Mouse (Mus musculus) liver, embryonic 11.5 days (tissue): ENCODE data around the gene Gna14. TPM values are rescaled to one million over a fixed set of nuclear protein-coding genes. Genes with fewer than 3 reads are reported as not detected.
A peak's percentile ranks its signal among the peaks of the same experiment; 100 is the strongest.

ENCODE experiments used
- ATAC-seq: fragments of 200-750 bp; cut with Nextera tagmentation; replicated peaks from 2 replicates; pipeline ENCODE4 v1.8.0; 2017; ENCODE audit warnings: moderate number of reproducible peaks, mild to moderate bottlenecking, moderate TSS enrichment, moderate library complexity; ENCODE audit not compliant: low FRiP score
- DNase-seq: peaks from one replicate; pipeline ENCODE4 v3.0.0-alpha.2; 2017; ENCODE audit warnings: low spot score
- H3K27ac ChIP-seq: fragments of 300-500 bp; sonication (generic); 2 replicates; pipeline ENCODE4 v1.5.1; 2014; ENCODE audit warnings: mild to moderate bottlenecking, low read depth, low read length, control low read depth
- H3K27me3 ChIP-seq: fragments of 300-500 bp; sonication (generic); replicated peaks from 2 replicates; pipeline ENCODE4 v1.6.1; 2014; ENCODE audit warnings: low read length, mixed read lengths; ENCODE audit not compliant: control insufficient read depth, insufficient read depth
- H3K36me3 ChIP-seq: fragments of 300-500 bp; sonication (generic); 2 replicates; pipeline ENCODE4 v1.6.1; 2014; ENCODE audit warnings: mild to moderate bottlenecking, low read length, moderate library complexity, mixed read lengths; ENCODE audit not compliant: control insufficient read depth, insufficient read depth
- H3K4me1 ChIP-seq: fragments of 300-500 bp; sonication (generic); replicated peaks from 2 replicates; pipeline ENCODE4 v1.6.1; 2014; ENCODE audit warnings: low read length, mixed read lengths; ENCODE audit not compliant: control insufficient read depth, insufficient read depth
- H3K4me2 ChIP-seq: fragments of 300-500 bp; sonication (generic); 2 replicates; pipeline ENCODE4 v1.6.1; 2014; ENCODE audit warnings: mild to moderate bottlenecking, control low read depth, moderate library complexity
- H3K4me3 ChIP-seq: fragments of 300-500 bp; sonication (generic); 2 replicates; pipeline ENCODE4 v1.5.1; 2014; ENCODE audit warnings: low read depth, low read length, control low read depth
- H3K9ac ChIP-seq: fragments of 300-500 bp; sonication (generic); 2 replicates; pipeline ENCODE4 v1.6.1; 2014; ENCODE audit warnings: low read depth, low read length, control low read depth
- H3K9me3 ChIP-seq: fragments of 300-500 bp; sonication (generic); 2 replicates; pipeline ENCODE4 v1.6.1; 2016; ENCODE audit warnings: low read length, inconsistent platforms, mixed read lengths; ENCODE audit not compliant: control insufficient read depth
- WGBS: fragments of 180-500 bp; shearing (Covaris S2); extraction: QIAGEN DNeasy Blood & Tissue Kit; methylation state at CpG from one replicate; pipeline ENCODE4 v1.1.7; 2014; 5-methylcytosine and 5-hydroxymethylcytosine counted together
- polyA plus RNA-seq: library from polyadenylated mRNA; unstranded; fragments of >200 nt; fragmentation: Nextera tagmentation; extraction: Ambion mirVana; gene quantifications from 2 replicates; pipeline ENCODE4 v1.2.1, GENCODE M21; 2014

Gna14 gene
- polyA plus RNA-seq, 1 experiment from 2014 or later, result 4.2 TPM

DNA sequence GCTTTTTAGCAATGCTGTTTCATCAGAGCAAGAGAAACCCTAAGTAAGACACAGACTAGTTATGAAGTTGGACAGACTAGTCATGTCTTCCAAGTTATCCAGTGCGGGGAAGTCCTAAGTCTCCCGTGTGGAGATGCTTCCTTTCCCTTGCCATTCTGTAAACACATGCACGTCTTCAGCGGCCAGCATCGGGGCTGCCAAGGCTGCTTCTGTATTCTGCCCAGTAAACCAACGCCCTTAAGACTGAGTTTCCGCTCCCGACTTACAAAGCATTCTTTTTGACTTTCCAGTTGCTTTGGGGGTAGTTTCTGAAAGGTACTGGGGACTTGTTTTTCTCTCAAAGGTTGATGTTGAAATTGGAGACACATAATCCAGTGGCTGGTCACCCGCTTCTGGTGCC, 26.9 kb downstream of the Gna14 start:
- Histone ChIP-seq H3K27ac (no peak overlapping the region), H3K27me3 (no peaks in the 10 kb centered on the region), H3K4me1 (peaks cover 4% of the 10 kb centered on the region; the same call in 1 of the 2 replicates), H3K9ac (no peak overlapping the region), H3K4me2 (no peak overlapping the region), H3K36me3 (no peaks in the 10 kb centered on the region), H3K4me3 (no peak overlapping the region), H3K9me3 (no peaks in the 10 kb centered on the region)
- no peak for ATAC-seq
- no peak for DNase-seq
- WGBS, result 83% methylated on average over 9 of the region's 9 CpGs

DNA sequence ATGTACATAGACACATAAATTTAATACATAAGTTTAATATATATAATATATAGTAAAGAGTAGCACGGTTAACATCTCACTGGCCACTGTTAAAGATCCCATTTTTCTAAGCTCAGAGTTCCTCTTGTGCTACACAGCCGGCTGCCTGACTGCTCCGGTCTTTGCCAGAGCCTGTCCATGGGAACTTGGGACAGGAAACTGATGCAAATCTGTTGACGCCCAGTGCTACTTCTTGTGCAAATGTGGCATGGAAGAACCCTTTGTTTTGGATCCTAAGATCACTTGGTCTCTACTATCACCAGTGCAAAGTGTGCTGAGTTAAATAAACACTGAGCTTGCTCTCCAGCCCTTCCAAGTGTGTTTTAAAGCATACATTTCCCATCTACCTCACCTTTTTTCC, 29.2 kb downstream of the Gna14 start:
- H3K4me2 ChIP-seq, result no peak overlapping the region
- no peaks in the 10 kb centered on the region; the same call in 1 of the 2 replicates for H3K4me1 ChIP-seq
- no peaks in the 10 kb centered on the region for H3K9me3 ChIP-seq
- WGBS, result 80% methylated on average over 4 of the region's 4 CpGs
- ATAC-seq, result no peak
- H3K27ac ChIP-seq, result no peak overlapping the region
- DNase-seq, result no peak
- no peak overlapping the region for H3K4me3 ChIP-seq
- H3K27me3 ChIP-seq, result no peaks in the 10 kb centered on the region
- H3K36me3 ChIP-seq, result no peaks in the 10 kb centered on the region
- H3K9ac ChIP-seq, result no peak overlapping the region

DNA sequence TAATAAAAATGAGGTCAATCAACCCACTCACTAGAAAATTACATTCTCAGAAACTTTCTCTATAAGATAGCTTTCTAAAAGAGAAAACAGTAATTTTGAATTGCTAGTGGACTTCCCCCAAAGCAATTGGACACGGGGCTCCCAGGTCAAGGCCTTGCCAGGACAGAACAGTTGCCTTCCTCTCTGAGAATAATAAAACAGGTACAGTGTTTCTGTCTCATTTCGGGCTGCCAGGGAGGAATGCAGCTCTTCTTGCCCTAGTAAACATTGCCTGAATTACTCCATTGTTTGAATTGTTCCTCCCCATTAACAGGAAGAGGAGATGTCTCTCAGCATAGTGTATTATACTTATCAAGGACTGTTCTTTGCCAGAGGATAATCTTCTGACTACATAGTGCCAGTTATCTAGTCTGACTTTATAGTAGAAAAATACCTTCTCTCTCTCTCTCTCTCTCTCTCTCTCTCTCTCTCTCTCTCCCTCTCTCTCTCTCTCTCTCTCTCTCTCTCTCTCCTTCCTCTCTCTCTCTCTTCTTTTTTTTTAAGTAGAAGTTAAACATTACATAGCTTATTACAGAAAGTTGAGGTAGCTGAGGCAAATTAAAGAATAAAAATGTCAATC, 33.3 kb downstream of the Gna14 start:
- ATAC-seq, result no peak
- Histone ChIP-seq H3K4me2 (no peak overlapping the region), H3K27me3 (no peaks in the 10 kb centered on the region), H3K4me1 (no peaks in the 10 kb centered on the region), H3K36me3 (no peaks in the 10 kb centered on the region), H3K4me3 (no peak overlapping the region), H3K9me3 (no peaks in the 10 kb centered on the region), H3K9ac (no peak overlapping the region), H3K27ac (no peak overlapping the region)
- WGBS, result 63% methylated on average over 2 of the region's 2 CpGs
- no peak for DNase-seq

DNA sequence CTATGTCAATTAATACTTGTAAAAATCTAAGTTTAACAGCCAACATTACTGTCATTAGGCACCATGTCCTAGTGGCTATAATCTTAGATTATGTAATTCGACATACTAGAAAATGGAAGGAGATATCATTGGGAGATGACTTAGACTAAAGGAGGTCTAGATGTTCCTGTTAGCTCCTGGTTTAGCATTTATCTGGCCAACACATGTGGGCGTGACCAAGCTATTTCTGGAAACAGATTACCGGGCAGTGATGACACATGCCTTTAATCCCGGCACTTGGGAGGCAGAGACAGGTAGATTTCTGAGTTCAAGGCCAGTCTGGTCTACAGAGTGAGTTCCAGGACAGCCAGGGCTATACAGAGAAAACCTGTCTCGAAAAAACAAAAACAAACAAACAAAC, 37.1 kb downstream of the Gna14 start:
- no peaks in the 10 kb centered on the region for H3K27me3 ChIP-seq
- no peak overlapping the region for H3K9ac ChIP-seq
- no peaks in the 10 kb centered on the region for H3K9me3 ChIP-seq
- no peak overlapping the region for H3K4me3 ChIP-seq
- DNase-seq (no peak), ATAC-seq (no peak)
- no peak overlapping the region for H3K4me2 ChIP-seq
- WGBS, result 63% methylated on average over 5 of the region's 5 CpGs
- no peaks in the 10 kb centered on the region for H3K36me3 ChIP-seq
- peaks cover 4% of the 10 kb centered on the region for H3K4me1 ChIP-seq
- no peak overlapping the region for H3K27ac ChIP-seq

DNA sequence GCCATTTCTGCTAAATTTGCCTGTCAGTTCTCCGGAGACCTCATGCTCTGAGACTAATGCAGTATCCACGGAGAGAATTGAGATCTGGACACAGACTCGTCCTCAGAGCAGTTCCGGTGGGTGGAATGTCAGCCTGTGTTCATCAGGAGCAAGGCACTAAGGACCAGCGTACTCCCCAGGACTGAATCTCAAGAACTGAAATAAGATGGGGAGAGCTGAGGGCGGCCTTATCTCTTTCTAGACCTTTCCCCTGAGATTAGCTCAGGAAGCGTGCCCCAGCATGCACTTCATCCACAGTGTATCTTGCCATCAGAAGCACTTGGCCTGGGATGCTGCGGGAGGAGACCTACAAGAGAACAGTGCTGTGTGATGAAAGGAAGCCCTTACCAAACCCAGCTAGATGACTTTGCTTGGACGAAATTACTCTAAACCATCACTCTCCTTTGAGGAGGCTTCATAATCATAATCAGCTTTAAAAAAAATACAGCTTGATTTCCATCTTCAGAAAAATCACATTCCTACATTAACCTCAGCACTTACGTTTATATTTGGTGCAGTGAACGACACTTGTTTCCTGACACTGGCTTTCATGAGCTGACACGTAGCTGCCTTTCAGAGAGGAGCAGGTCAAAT, 41.9 kb downstream of the Gna14 start:
- 64% methylated on average over 12 of the region's 12 CpGs for WGBS
- no peak for ATAC-seq

DNA sequence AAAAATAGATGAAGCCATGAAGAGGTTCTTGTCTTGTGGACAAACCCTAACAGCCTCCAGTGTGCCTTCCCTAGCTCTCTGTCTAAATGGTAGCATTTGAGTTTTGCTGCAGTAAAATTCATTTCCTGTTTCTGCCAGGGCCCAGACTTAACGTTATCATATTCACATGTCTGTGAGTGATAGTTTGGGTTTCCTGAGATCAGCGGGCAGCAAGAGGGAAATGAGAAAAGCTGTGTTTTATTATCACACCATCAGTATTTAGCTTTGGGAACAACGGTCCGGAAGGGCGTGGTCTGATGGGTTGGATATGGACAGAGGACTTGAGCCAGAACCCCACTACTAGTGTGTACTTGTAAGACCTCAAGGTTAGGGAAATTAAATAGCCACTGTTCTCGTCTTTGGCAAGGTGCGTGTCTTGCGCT, 42.6 kb downstream of the Gna14 start:
- WGBS, result 36% methylated on average over 8 of the region's 8 CpGs
- Histone ChIP-seq H3K36me3 (no peaks in the 10 kb centered on the region), H3K27ac (peak overlapping the region; percentile 36), H3K4me2 (peak overlapping the region; percentile 44), H3K9me3 (no peaks in the 10 kb centered on the region), H3K4me3 (no peak overlapping the region), H3K4me1 (peaks cover 34% of the 10 kb centered on the region), H3K27me3 (no peaks in the 10 kb centered on the region), H3K9ac (no peak overlapping the region)
- ATAC-seq, result peak; percentile 66
- no peak for DNase-seq

More for the DNA sequence above, 41.9 kb downstream of the Gna14 start:
- DNase-seq, result no peak
- Histone ChIP-seq H3K4me2 (peak overlapping the region; percentile 44), H3K27me3 (no peaks in the 10 kb centered on the region), H3K27ac (peak overlapping the region; percentile 36; the same call in 1 of the 2 replicates), H3K36me3 (no peaks in the 10 kb centered on the region), H3K9ac (0 out of 2 replicates have a peak overlapping the region, but pooled peaks have one; percentile 22), H3K4me3 (no peak overlapping the region), H3K9me3 (no peaks in the 10 kb centered on the region), H3K4me1 (peaks cover 27% of the 10 kb centered on the region)

DNA sequence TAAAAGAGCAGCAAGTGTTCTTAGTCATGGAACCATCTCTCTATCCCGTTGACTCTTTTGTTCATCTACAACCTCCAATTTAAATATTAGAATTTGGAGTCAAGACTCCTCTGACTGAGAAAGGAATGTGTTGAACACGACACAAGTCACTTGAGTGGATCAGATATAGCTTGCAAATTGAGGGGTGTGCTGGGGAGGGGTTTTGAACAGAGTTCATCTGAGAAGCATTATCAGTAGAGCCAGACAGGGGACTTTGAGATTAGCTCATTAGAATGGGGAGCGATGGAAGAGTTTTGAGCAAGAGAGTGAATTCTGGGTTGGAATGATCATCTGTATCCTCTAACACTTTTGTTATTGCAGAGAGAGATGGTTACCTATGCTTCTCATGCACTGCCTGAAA, 46.5 kb downstream of the Gna14 start:
- H3K36me3 ChIP-seq, result no peaks in the 10 kb centered on the region
- peak; percentile 87 for ATAC-seq
- no peak overlapping the region for H3K9ac ChIP-seq
- DNase-seq, result no peak
- peak overlapping the region; percentile 64 for H3K27ac ChIP-seq
- 46% methylated on average over 3 of the region's 3 CpGs for WGBS
- peaks cover 34% of the 10 kb centered on the region for H3K4me1 ChIP-seq
- H3K9me3 ChIP-seq, result no peaks in the 10 kb centered on the region
- H3K4me2 ChIP-seq, result peak overlapping the region; percentile 45
- H3K4me3 ChIP-seq, result no peak overlapping the region
- no peaks in the 10 kb centered on the region for H3K27me3 ChIP-seq

DNA sequence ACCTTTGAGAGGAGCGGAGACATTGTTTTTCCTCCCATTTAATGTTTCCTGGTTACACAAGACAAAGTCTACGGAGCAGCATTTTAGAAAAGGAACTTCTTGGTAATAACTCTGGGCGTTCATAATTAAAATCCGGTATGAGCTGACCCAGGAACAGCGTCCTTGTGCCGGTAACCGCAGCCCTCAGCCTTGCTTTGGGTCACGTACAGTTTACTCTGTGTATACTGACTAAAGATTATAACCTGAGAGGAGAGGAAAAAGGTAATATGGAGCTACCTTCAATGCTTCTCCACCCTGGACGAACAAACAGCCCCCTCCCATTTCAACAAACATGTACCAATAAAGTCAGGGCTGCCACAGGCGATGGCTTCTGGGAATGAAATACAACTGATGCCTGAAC, 48.7 kb downstream of the Gna14 start:
- Histone ChIP-seq H3K36me3 (no peaks in the 10 kb centered on the region), H3K4me1 (peaks cover 18% of the 10 kb centered on the region), H3K9me3 (no peaks in the 10 kb centered on the region), H3K4me2 (no peak overlapping the region), H3K27ac (no peak overlapping the region), H3K27me3 (no peaks in the 10 kb centered on the region), H3K4me3 (no peak overlapping the region), H3K9ac (no peak overlapping the region)
- ATAC-seq (no peak), DNase-seq (no peak)
- WGBS, result 88% methylated on average over 10 of the region's 10 CpGs

DNA sequence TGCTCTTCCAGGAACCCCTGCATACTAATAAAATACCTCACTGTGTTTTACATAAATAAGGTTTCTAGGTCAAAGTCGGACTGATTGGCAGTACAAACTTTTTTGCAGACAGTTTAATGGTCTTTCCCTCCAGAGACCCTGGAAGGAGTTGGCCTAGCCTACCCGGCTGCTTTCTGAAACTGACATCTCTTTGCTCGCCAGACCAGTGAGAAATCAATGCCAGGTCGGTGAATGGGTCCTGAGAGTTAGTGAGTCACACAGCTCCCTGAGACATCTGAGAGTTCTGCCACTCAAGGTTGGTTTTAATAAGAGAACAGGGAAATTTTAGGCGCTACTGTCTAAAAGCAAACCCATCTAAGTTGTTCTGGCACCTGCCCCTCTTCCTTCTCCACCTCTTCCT, 49.1 kb downstream of the Gna14 start:
- Histone ChIP-seq H3K27ac (no peak overlapping the region), H3K4me1 (peaks cover 18% of the 10 kb centered on the region), H3K36me3 (no peaks in the 10 kb centered on the region), H3K27me3 (no peaks in the 10 kb centered on the region), H3K4me2 (no peak overlapping the region), H3K9ac (no peak overlapping the region), H3K9me3 (no peaks in the 10 kb centered on the region), H3K4me3 (no peak overlapping the region)
- no peak for DNase-seq
- ATAC-seq, result no peak
- WGBS, result 76% methylated on average over 5 of the region's 5 CpGs
